Mouse (Mus musculus) heart, adult 9 months (tissue): ENCODE measurements around the gene Slc45a1.

ENCODE experiments used
- DNase-seq, 2 experiments: peaks; one replicate each; pipeline ENCODE4 v3.0.0; 2022; ENCODE audit warnings: low spot score in 2 of 2

Gene Slc45a1

GRCm38 (mm10) chr4:150651390-150652277 is at the start of gene Slc45a1:
Gene Slc45a1, minus strand, starts transcription at chr4:150652174.
- DNase-seq = no peak

- no peak for DNase-seq
Measured at GRCm38 (mm10) chr4:150700849-150701248, 48.9 kb upstream of the Slc45a1 start.

GRCm38 (mm10) chr4:150694434-150695108 is 42.6 kb upstream of the Slc45a1 start:
- DNase-seq = no peak

- no peak for DNase-seq
Measured at GRCm38 (mm10) chr4:150692861-150693403, 41.0 kb upstream of the Slc45a1 start.

GRCm38 (mm10) chr4:150690759-150691158 is 38.8 kb upstream of the Slc45a1 start:
- peak; percentile 46 to 75 for DNase-seq

GRCm38 (mm10) chr4:150689553-150689952 is 37.6 kb upstream of the Slc45a1 start:
- DNase-seq = no peak

GRCm38 (mm10) chr4:150687126-150687753 is 35.3 kb upstream of the Slc45a1 start:
- DNase-seq = no peak

- DNase-seq = no peak
Measured at GRCm38 (mm10) chr4:150686538-150686937, 34.6 kb upstream of the Slc45a1 start.

GRCm38 (mm10) chr4:150685778-150686493 is 34.0 kb upstream of the Slc45a1 start:
- DNase-seq = peak; percentile 29 to 37

- no peak for DNase-seq
Measured at GRCm38 (mm10) chr4:150685043-150685777, 33.2 kb upstream of the Slc45a1 start.

GRCm38 (mm10) chr4:150680373-150680772 is 28.4 kb upstream of the Slc45a1 start:
- DNase-seq = no peak

- DNase-seq = no peak
Measured at GRCm38 (mm10) chr4:150678789-150679188, 26.8 kb upstream of the Slc45a1 start.

GRCm38 (mm10) chr4:150677846-150678224 is 25.9 kb upstream of the Slc45a1 start:
- no peak for DNase-seq

GRCm38 (mm10) chr4:150677126-150677845 is 25.3 kb upstream of the Slc45a1 start:
- DNase-seq = no peak

- no peak for DNase-seq
Measured at GRCm38 (mm10) chr4:150676029-150676428, 24.1 kb upstream of the Slc45a1 start.

- no peak for DNase-seq
Measured at GRCm38 (mm10) chr4:150675274-150675673, 23.3 kb upstream of the Slc45a1 start.

- no peak for DNase-seq
Measured at GRCm38 (mm10) chr4:150665806-150666205, 13.8 kb upstream of the Slc45a1 start.

GRCm38 (mm10) chr4:150664726-150665125 is 12.8 kb upstream of the Slc45a1 start:
- no peak for DNase-seq

GRCm38 (mm10) chr4:150663192-150663591 is 11.2 kb upstream of the Slc45a1 start:
- no peak for DNase-seq

GRCm38 (mm10) chr4:150661886-150662285 is 9.9 kb upstream of the Slc45a1 start:
- no peak for DNase-seq
